Mouse (Mus musculus): ENCODE data around the gene Krba1.

DNA sequence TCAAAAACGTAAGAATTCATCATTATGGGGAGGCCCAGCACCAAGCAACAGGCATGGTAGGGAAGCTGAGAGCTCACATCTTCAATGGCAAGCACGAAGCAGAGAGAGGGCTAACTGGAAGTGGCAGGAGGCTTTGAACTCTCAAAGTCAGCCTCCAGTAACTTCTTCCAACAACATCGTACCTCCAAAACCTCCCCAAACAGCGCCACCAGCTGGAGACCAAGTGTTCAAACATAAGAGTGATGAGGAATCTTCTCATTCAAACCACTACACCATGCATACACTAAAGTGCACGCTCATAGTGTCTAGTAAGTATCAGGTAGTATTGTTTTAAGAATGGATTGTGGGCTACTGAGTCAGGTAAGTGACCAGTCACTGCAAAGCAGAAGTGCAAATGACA is 28.7 kb downstream of the Krba1 start:
- TF ChIP-seq MAX (IDR thresholded peaks at IDR 0.05) (no peak), CTCF (IDR thresholded peaks at IDR 0.05; ENCODE audit: control insufficient read depth, insufficient read depth, insufficient read length) (no peak), USF1 (IDR thresholded peaks at IDR 0.05; ENCODE audit: low read depth) (no peak)
